Mouse (Mus musculus) retina, postnatal 7 days (tissue): ENCODE measurements around the gene Prkrip1.
A peak's percentile ranks its signal among the peaks of the same experiment; 100 is the strongest.

Experiments used
- DNase-seq: peaks from one replicate; pipeline ENCODE4 v3.0.0-alpha.2; 2012; ENCODE audit warnings: low read depth, low spot score

Prkrip1 gene

GRCm38 (mm10) chr5:136198474-136199391 is at the start of gene Prkrip1:
Prkrip1 (minus strand) TSS chr5:136198963.
- DNase-seq = peak; percentile 94

- DNase-seq = no peak
These were observed 49.7 kb upstream of the Prkrip1 start for GRCm38 (mm10) chr5:136248441-136248840.

GRCm38 (mm10) chr5:136246452-136246838 is 47.7 kb upstream of the Prkrip1 start, which contains the start of gene Sh2b2:
Sh2b2 (minus strand) TSS chr5:136246556.
- no peak for DNase-seq

- DNase-seq = no peak
These were observed 47.0 kb upstream of the Prkrip1 start for GRCm38 (mm10) chr5:136245541-136246451.

- peak; percentile 70 for DNase-seq
These were observed 46.2 kb upstream of the Prkrip1 start for GRCm38 (mm10) chr5:136244762-136245540.

GRCm38 (mm10) chr5:136243851-136244761 is 45.3 kb upstream of the Prkrip1 start:
- no peak for DNase-seq

GRCm38 (mm10) chr5:136241161-136241560 is 42.4 kb upstream of the Prkrip1 start:
- DNase-seq = no peak

- no peak for DNase-seq
These were observed 41.6 kb upstream of the Prkrip1 start for GRCm38 (mm10) chr5:136240381-136240780.

- no peak for DNase-seq
These were observed 38.8 kb upstream of the Prkrip1 start for GRCm38 (mm10) chr5:136237607-136238006.

GRCm38 (mm10) chr5:136236611-136237010 is 37.8 kb upstream of the Prkrip1 start:
- no peak for DNase-seq

GRCm38 (mm10) chr5:136230348-136231035 is 31.7 kb upstream of the Prkrip1 start:
- DNase-seq = no peak

GRCm38 (mm10) chr5:136226246-136226876 is 27.6 kb upstream of the Prkrip1 start:
- no peak for DNase-seq

- no peak for DNase-seq
These were observed 19.8 kb upstream of the Prkrip1 start for GRCm38 (mm10) chr5:136218585-136218984.

- no peak for DNase-seq
These were observed 19.2 kb upstream of the Prkrip1 start for GRCm38 (mm10) chr5:136217932-136218381.

GRCm38 (mm10) chr5:136217004-136217665 is 18.4 kb upstream of the Prkrip1 start:
- DNase-seq = no peak

- DNase-seq = no peak
These were observed 17.2 kb upstream of the Prkrip1 start for GRCm38 (mm10) chr5:136215958-136216357.

- no peak for DNase-seq
These were observed 16.4 kb upstream of the Prkrip1 start for GRCm38 (mm10) chr5:136215211-136215610.

GRCm38 (mm10) chr5:136213716-136214115 is 15.0 kb upstream of the Prkrip1 start:
- DNase-seq = no peak

- no peak for DNase-seq
These were observed 14.0 kb upstream of the Prkrip1 start for GRCm38 (mm10) chr5:136212716-136213115.
